Mouse (Mus musculus): ENCODE results near the gene Cd99l2.

- TF ChIP-seq CTCF (IDR thresholded peaks at IDR 0.05; ENCODE audit: low read depth, low read length) = no peak
- no peak for TF ChIP-seq POLR2A (IDR thresholded peaks at IDR 0.05; ENCODE audit: insufficient read depth, low read length)
- no peak for TF ChIP-seq EP300 (IDR thresholded peaks at IDR 0.05; ENCODE audit: insufficient read depth, low read depth, low read length)
Measured at GRCm38 (mm10) chrX:71475084-71475483, 17.6 kb downstream of the Cd99l2 start.
